Mouse (Mus musculus) embryonic facial prominence, embryonic 10.5 days (tissue): ENCODE data around the gene Arid3c. TPM values are rescaled to one million over a fixed set of nuclear protein-coding genes. Genes with fewer than 3 reads are reported as not detected.
"Not testable (repeated sequence)": the region's sequence is repeated elsewhere in the genome, so short reads cannot be mapped to it uniquely, and the experiment has no call there.

Experiments
- DNase-seq: peaks from one replicate; pipeline ENCODE4 v3.0.0-alpha.2; 2017; ENCODE audit warnings: low spot score
- H3K27ac ChIP-seq: fragments of 300-500 bp; sonication (generic); replicated peaks from 2 replicates; pipeline ENCODE4 v1.5.1; 2016; ENCODE audit warnings: mild to moderate bottlenecking
- H3K27me3 ChIP-seq: fragments of 300-500 bp; sonication (generic); replicated peaks from 2 replicates; pipeline ENCODE4 v1.6.1; 2016; ENCODE audit warnings: low read depth, mild to moderate bottlenecking; ENCODE audit not compliant: poor library complexity, severe bottlenecking
- H3K36me3 ChIP-seq: fragments of 300-500 bp; sonication (generic); replicated peaks from 2 replicates; pipeline ENCODE4 v1.6.1; 2016; ENCODE audit warnings: mild to moderate bottlenecking, moderate library complexity
- H3K4me1 ChIP-seq: fragments of 300-500 bp; sonication (generic); 2 replicates; pipeline ENCODE4 v1.6.1; 2016
- H3K4me3 ChIP-seq: fragments of 300-500 bp; sonication (generic); 2 replicates; pipeline ENCODE4 v1.5.1; 2016; ENCODE audit warnings: mild to moderate bottlenecking, moderate library complexity
- H3K9me3 ChIP-seq: fragments of 300-500 bp; sonication (generic); 2 replicates; pipeline ENCODE4 v1.6.1; 2016; ENCODE audit warnings: mild to moderate bottlenecking
- WGBS: fragments of 180-500 bp; shearing (Covaris S2); methylation state at CpG from one replicate; pipeline ENCODE4 v1.1.7; 2016; 5-methylcytosine and 5-hydroxymethylcytosine counted together
- polyA plus RNA-seq: library from polyadenylated mRNA; unstranded; fragments of >200 nt; fragmentation: Nextera tagmentation; extraction: Ambion mirVana; gene quantifications from 2 replicates; pipeline ENCODE4 v1.2.1, GENCODE M21; 2016

Gene Arid3c
- polyA plus RNA-seq, 1 experiment from 2014 or later, result 0.86 TPM

DNA sequence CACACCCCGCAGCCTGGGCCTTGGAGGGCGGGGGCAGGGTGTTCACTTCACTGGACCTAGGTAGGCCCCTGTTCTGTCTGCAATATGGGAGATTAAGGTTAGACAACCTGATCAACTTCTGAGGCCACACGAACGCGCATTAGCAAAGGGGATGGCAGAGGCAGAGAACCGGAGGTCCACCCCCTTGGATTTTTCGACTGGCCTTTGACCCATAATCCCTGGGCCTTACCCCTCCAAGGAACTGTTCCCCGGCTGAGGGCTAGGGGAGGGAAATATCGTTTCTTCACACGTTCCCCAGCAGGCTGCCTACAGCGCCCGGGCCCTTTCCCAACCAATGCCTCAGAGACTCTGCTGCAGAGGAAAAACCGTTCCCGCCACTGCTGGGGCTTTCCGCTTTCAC, 34.5 kb downstream of the Arid3c start:
- H3K36me3 ChIP-seq, H3K4me3 ChIP-seq, H3K27ac ChIP-seq, H3K4me1 ChIP-seq, H3K9me3 ChIP-seq, DNase-seq: not testable (repeated sequence)
- H3K27me3 ChIP-seq, result peaks cover 19% of the 10 kb centered on the region
- 3% methylated on average over 15 of the region's 15 CpGs for WGBS

DNA sequence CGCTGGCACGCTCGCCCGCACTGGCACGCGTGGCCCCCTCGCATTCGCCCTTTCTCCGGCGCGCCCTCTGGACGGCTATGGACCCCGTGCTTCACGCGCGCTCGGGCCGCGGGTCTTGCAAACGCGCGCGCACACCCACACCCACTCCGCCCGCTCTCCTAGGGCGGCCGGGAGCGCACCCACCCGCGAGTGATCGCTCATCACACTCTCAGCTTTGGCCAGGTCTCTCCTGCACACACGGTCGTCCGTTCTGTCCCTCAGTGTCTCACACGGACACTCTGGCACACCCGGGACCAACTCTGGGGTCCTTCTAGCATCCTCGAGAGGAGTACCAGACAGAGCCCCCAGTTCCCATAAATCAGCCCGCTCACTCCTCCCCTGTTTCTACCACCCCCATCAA, 35.1 kb downstream of the Arid3c start:
- H3K4me1 ChIP-seq, DNase-seq, H3K36me3 ChIP-seq, H3K9me3 ChIP-seq, H3K27ac ChIP-seq: not testable (repeated sequence)
- H3K4me3 ChIP-seq, result peak overlapping the region; percentile 43; the same call in 1 of the 2 replicates
- H3K27me3 ChIP-seq, result peaks cover 19% of the 10 kb centered on the region
- 3% methylated on average over 24 of the region's 38 CpGs for WGBS

DNA sequence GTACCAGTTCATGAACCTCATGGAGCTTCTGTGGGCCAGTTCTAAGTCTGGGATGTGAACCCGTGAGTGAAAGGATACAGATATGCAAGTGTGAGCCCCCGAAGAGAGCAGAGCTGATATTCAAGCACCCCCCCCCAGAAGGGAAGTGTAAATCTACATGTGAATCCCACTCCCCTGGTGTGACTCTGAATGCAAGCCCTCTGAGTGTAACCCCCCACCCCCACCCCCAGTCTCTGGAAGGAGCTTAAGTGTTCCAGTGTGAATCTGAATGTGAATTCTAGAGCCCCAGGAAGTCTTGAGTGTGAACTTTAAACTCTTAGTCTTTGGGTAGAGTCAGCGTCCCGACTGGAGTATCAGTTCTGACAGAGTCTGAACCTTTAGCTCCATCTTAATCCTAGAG, 37.4 kb downstream of the Arid3c start:
- Histone ChIP-seq H3K4me1 (peaks cover 17% of the 10 kb centered on the region), H3K27me3 (peaks cover 19% of the 10 kb centered on the region), H3K4me3 (peak overlapping the region; percentile 40)
- not testable (repeated sequence) for H3K27ac ChIP-seq, DNase-seq, H3K36me3 ChIP-seq, H3K9me3 ChIP-seq
- 11% methylated on average over 4 of the region's 4 CpGs for WGBS

DNA sequence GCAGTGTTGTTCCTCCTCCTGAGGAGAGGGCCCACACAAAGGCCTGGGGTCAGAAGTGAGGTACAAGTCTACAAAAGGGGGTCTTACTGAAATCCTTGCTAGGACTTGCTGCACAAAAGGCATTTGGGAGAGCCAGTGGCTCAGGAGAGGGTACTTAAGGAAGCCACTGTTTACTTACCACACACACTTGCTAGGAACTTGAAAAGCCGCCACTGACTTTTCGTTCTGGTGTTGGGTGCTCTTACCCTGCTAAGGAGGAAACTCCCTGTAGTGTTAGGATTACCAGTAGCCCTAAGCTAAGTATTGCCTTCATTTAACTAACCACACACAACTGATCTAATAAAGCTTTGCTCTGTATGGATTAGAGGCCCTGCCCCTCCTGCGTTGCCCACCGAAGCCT, 40.9 kb downstream of the Arid3c start:
- DNase-seq, H3K27ac ChIP-seq, H3K9me3 ChIP-seq, H3K36me3 ChIP-seq, H3K4me3 ChIP-seq: not testable (repeated sequence)
- WGBS, result no CpG with 5 or more reads among the region's 4 CpGs
- peaks cover 26% of the 10 kb centered on the region for H3K4me1 ChIP-seq
- peaks cover 14% of the 10 kb centered on the region for H3K27me3 ChIP-seq

DNA sequence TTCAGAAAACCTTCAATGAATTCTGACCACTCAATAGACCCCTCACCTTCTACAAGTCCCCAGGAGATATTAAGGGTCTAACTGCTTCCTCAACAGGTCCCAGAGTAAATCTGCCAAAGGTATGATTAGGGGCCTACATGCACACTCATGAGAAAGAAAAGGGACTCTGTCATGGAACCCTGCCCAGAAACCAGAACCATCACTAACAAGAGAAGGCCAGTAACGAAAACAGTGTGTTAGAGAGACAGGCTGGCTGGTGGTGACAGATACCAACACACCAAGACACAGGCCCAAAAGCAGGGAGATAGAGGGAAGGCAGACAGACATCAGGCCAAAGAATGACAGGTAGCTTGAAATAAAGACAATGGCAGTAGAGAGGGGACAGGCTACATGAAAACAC, 42.4 kb downstream of the Arid3c start:
- not testable (repeated sequence) for H3K9me3 ChIP-seq, H3K4me3 ChIP-seq, H3K36me3 ChIP-seq, DNase-seq, H3K27ac ChIP-seq
- H3K27me3 ChIP-seq, result peaks cover 18% of the 10 kb centered on the region
- peaks cover 34% of the 10 kb centered on the region for H3K4me1 ChIP-seq
- WGBS, result 67% methylated on average over 1 of the region's 1 CpGs

DNA sequence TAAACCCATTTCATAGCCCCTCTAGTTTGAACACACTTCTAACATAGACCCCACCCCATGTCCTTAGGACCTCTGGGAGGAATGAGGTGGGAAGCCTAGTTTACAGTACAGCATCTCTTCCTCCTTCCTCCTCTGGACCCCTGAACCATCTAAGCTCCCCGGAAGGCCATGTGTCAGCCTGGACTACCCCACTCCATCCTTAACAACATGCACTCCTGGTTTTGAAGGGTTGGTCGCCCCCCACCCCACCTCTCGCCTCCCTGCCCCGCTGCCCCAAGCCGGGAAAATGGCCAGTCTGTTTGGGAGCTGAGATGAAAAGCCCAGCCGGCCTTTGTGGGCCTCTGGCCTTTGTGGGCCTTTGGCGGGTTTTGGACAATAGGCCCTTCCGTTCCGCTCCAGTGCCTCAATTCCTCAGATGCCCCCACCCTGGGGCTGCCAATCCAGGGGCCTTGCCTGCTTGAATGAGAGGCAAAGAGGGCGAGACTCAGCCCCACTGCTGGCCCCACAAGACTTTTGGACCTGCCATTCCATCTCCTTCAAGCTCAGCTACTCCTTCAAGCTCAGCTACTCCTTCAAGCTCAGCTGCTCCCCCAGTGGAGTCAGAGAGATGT, 45.0 kb downstream of the Arid3c start:
- H3K27ac ChIP-seq, H3K4me3 ChIP-seq, H3K9me3 ChIP-seq, H3K36me3 ChIP-seq, DNase-seq: not testable (repeated sequence)
- Histone ChIP-seq H3K4me1 (peaks cover 45% of the 10 kb centered on the region), H3K27me3 (0 out of 2 replicates have a peak, but pooled peaks cover 11% of the 10 kb centered on the region)
- 20% methylated on average over 10 of the region's 10 CpGs for WGBS

DNA sequence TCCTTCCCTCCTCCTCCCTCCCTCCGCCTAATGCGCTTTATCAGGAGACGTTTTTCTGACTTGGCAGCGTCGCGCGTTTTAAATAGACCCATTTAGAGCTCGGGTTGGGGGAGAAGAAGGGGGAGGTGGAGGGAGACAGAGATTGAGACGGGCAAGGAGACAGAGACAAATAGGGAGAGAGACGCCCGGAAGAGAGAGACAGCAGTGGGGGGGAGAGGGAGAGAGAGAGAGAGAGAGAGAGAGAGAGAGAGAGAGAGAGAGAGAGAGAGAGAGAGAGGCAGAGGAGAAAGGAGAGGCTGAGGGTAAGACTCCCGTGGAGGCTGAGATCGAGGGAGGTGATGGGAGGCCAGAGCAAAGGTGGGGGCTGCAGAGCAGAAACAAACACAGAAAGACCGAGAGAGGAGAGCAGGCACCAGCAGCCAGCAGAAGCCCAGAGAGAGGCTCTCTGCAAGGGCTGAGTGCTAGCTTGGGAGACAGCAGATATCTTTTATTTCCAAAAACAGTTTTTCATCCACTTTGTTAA, 46.0 kb downstream of the Arid3c start:
- Histone ChIP-seq H3K4me1 (peaks cover 54% of the 10 kb centered on the region), H3K4me3 (peak overlapping the region; percentile 32; the same call in 1 of the 2 replicates), H3K27me3 (peaks cover 19% of the 10 kb centered on the region), H3K27ac (peak overlapping the region; percentile 74; the same call in 1 of the 2 replicates)
- not testable (repeated sequence) for H3K36me3 ChIP-seq, DNase-seq, H3K9me3 ChIP-seq
- under 1% methylated on average over 14 of the region's 14 CpGs for WGBS

DNA sequence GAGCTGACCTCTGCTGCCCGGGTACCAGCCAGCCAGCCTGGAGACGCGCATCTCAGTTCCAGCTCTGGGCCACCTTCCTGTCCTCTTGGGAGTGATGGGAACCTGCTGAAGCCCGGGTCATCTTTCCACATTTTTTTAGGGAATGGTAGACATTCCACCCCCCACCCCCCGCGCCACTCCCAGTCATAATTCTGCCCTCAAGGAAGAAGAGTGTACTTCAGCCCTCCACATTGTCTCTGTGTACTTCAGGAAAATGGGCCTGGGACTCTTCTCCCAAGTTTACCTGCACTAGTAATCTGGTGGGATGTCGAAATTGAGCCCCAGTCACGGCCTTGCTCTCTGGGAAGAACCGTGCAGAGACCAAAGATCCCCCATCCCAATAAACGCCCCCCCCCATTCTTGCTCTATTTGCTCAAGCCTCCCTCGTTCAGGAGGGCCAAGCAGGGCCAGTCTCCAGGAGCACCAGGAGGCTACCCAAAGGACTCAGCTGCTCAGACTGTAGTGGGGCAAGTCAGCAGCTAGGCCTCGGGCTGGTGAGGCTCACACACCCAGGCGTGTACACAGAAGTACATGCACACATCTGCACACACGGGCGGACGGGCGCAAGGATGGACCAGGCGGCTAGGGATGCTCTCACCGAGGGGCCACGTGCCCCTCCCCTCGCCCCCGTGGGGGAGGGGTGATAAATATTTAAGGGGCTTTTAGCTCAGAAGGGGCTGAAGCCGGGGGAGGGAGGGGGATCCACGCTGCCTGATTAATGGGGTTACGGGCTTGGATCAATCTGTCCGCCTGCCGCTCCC, 46.6 kb downstream of the Arid3c start:
- not testable (repeated sequence) for H3K9me3 ChIP-seq, DNase-seq, H3K36me3 ChIP-seq
- Histone ChIP-seq H3K27me3 (peaks cover 22% of the 10 kb centered on the region), H3K4me1 (peaks cover 59% of the 10 kb centered on the region), H3K27ac (peak overlapping the region; percentile 73), H3K4me3 (peak overlapping the region; percentile 43)
- WGBS, result under 1% methylated on average over 27 of the region's 27 CpGs

DNA sequence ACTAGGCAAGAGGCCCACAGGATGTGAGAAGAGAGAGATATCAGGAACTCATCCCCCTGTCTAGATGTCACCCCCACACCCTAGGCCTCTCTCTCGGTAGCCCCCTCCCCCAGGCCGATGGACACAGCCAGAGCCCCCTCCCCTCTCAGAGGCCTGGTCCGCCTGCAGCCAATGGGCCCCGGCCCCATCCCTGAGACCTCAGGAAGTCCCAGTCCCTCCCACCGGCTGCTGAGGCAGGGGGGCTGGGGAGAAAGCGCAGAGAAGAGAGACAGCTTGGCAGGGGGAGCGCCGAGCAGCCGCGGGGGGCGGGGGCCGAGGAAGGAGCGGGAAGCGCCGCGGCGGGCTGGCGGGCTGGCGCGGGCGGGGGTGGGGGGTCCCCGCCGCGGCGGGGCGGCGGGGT, 47.6 kb downstream of the Arid3c start:
- Histone ChIP-seq H3K27me3 (peaks cover 28% of the 10 kb centered on the region), H3K27ac (peak overlapping the region; percentile 72; the same call in 1 of the 2 replicates), H3K4me3 (peak overlapping the region; percentile 44; the same call in 1 of the 2 replicates), H3K4me1 (peaks cover 61% of the 10 kb centered on the region)
- 3% methylated on average over 19 of the region's 27 CpGs for WGBS
- not testable (repeated sequence) for H3K9me3 ChIP-seq, H3K36me3 ChIP-seq, DNase-seq

DNA sequence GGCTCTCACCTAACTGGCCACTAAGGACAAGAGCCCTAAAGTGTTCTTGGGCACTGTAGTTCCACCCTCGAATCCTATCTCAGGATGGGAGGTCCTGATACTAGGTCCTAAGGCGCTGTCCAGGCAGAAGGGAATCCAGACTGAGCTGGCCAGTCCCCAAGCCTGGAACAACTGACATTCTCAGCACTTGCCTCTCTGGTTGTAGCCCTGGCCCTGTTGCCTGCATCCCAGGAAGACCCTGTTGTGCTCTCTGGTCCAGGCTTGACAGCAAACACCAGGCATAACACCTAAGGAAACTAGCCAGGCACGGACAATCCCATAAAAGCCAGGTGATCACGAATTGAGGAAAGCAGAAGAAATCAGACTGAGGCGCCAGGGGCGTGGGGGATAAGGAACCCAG, 48.2 kb downstream of the Arid3c start:
- Histone ChIP-seq H3K36me3 (peaks cover 8% of the 10 kb centered on the region; the same call in 1 of the 2 replicates), H3K4me3 (peak overlapping the region; percentile 21), H3K4me1 (peaks cover 66% of the 10 kb centered on the region), H3K27ac (peak overlapping the region; percentile 63), H3K27me3 (peaks cover 34% of the 10 kb centered on the region), H3K9me3 (no peaks in the 10 kb centered on the region)
- 24% methylated on average over 6 of the region's 6 CpGs for WGBS
- DNase-seq, result no peak

DNA sequence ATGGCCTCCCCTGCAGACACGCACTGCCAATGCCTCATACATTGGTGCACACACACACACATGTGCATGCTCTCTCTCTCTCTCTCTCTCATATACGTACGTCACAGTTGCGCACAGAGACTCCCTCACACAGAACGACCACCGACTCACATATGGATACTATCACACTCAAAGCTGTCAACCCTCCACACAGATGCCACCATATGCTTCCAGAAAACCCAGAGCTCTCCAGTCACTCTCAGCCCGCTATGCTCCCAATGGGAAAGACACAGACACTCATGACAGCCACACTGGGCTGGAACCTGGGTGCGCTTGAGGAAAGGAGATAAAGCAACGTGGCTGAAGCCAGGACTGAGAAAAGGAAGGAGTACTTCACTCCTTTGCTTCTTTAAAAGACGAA, 49.0 kb downstream of the Arid3c start:
- Histone ChIP-seq H3K9me3 (no peaks in the 10 kb centered on the region), H3K36me3 (peaks cover 8% of the 10 kb centered on the region; the same call in 1 of the 2 replicates), H3K27ac (peak overlapping the region; percentile 63; the same call in 1 of the 2 replicates), H3K4me3 (no peak overlapping the region), H3K4me1 (peaks cover 74% of the 10 kb centered on the region), H3K27me3 (peaks cover 42% of the 10 kb centered on the region)
- 81% methylated on average over 10 of the region's 10 CpGs for WGBS
- no peak for DNase-seq

DNA sequence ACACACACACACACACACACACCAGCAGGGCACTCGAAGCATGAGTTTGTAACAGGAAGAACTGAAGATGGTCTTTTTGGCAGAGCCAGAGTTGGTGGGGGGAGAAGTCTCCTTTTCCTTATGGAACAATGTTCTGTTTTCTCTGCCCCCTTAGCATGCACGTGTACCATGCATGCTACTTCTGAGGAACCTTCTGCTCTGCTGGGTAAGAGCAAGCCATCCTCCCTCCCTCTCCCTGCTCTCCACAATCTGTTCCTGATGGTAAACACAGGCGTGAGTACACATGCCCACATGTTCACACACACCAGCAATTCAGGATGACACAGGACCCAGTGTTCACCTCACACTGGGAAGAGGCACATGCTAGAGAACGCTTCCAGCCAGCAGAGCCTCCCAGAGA, 49.8 kb downstream of the Arid3c start:
- Histone ChIP-seq H3K4me1 (peaks cover 79% of the 10 kb centered on the region), H3K36me3 (peaks cover 8% of the 10 kb centered on the region; the same call in 1 of the 2 replicates), H3K9me3 (no peaks in the 10 kb centered on the region), H3K4me3 (no peak overlapping the region), H3K27me3 (peaks cover 47% of the 10 kb centered on the region), H3K27ac (no peak overlapping the region; the same call in 1 of the 2 replicates)
- DNase-seq, result no peak
- WGBS, result 70% methylated on average over 4 of the region's 4 CpGs
